In genomic region chr17:61890631-61891030, GRCm38 (mm10) we compare ENCODE assay signal across 22 mouse cellular contexts.
"Had no signal": no experiment of that assay in that cellular context is flagged by ENCODE, and none has a peak within 500 bp of the region (broad histone marks: within the 10 kb centered on the region; RNA-seq: fewer than 3 reads in every experiment).

No protein-coding gene starts in this region.

- H3K27me3 ChIP-seq: limb, embryonic 12.5 days; limb, embryonic 15.5 days; neural tube, embryonic 12.5 days; neural tube, embryonic 15.5 days had no signal

- H3K4me3 ChIP-seq: limb, embryonic 12.5 days; limb, embryonic 15.5 days; neural tube, embryonic 12.5 days; neural tube, embryonic 15.5 days had no signal

- H3K27ac ChIP-seq: limb, embryonic 12.5 days; limb, embryonic 15.5 days; liver, embryonic 14.5 days; macrophage; neural tube, embryonic 12.5 days; neural tube, embryonic 15.5 days; stomach, postnatal 0 days had no signal

- DNase-seq: kidney, adult 2 months; kidney, postnatal 10 days; kidney, postnatal 36 days; liver, postnatal 0 days; lung, embryonic 14.5 days; midbrain, embryonic 14.5 days; right cerebral cortex, adult 18-20 months; right cerebral cortex, postnatal 14 days; right cerebral cortex, postnatal 4 days; thymus, adult 2 months; thymus, postnatal 25 days had no signal

- ATAC-seq: intestine, postnatal 0 days; liver, postnatal 0 days; lung, postnatal 0 days had no signal

- H3K9ac ChIP-seq: limb, embryonic 12.5 days; limb, embryonic 15.5 days; liver, embryonic 14.5 days; liver, postnatal 0 days; lung, embryonic 14.5 days; neural tube, embryonic 12.5 days; neural tube, embryonic 15.5 days had no signal

- H3K4me2 ChIP-seq: limb, embryonic 12.5 days; limb, embryonic 15.5 days; liver, embryonic 11.5 days; lung, embryonic 14.5 days; midbrain, embryonic 11.5 days; neural tube, embryonic 12.5 days; neural tube, embryonic 15.5 days had no signal

- H3K4me1 ChIP-seq: limb, embryonic 12.5 days; limb, embryonic 15.5 days; neural tube, embryonic 12.5 days; neural tube, embryonic 15.5 days had no signal

- H3K9me3 ChIP-seq: limb, embryonic 12.5 days; limb, embryonic 15.5 days; neural tube, embryonic 12.5 days; neural tube, embryonic 15.5 days had no signal

- H3K36me3 ChIP-seq: limb, embryonic 12.5 days; limb, embryonic 15.5 days; neural tube, embryonic 12.5 days; neural tube, embryonic 15.5 days had no signal
